Mouse (Mus musculus) hindbrain, embryonic 11.5 days (tissue): ENCODE data around the gene Gm9833. TPM values are rescaled to one million over a fixed set of nuclear protein-coding genes. Genes with fewer than 3 reads are reported as not detected.

Source experiments
- ATAC-seq: fragments of 200-750 bp; cut with Nextera tagmentation; 2 replicates; pipeline ENCODE4 v1.8.0; 2017; ENCODE audit warnings: mild to moderate bottlenecking, moderate TSS enrichment, moderate library complexity; ENCODE audit not compliant: low FRiP score
- DNase-seq: peaks from one replicate; pipeline ENCODE4 v3.0.0-alpha.2; 2015; ENCODE audit warnings: low spot score
- H3K27ac ChIP-seq: fragments of 300-500 bp; sonication (generic); 2 replicates; pipeline ENCODE4 v1.5.1; 2014; ENCODE audit warnings: mild to moderate bottlenecking, low read depth, low read length
- H3K27me3 ChIP-seq: fragments of 300-500 bp; sonication (generic); 2 replicates; pipeline ENCODE4 v1.6.1; 2014; ENCODE audit warnings: mild to moderate bottlenecking, low read length, moderate library complexity, mixed read lengths; ENCODE audit not compliant: control insufficient read depth, insufficient read depth
- H3K36me3 ChIP-seq: fragments of 300-500 bp; sonication (generic); 2 replicates; pipeline ENCODE4 v1.6.1; 2014; ENCODE audit warnings: mild to moderate bottlenecking, low read length, moderate library complexity, mixed read lengths; ENCODE audit not compliant: control insufficient read depth, insufficient read depth
- H3K4me1 ChIP-seq: fragments of 300-500 bp; sonication (generic); replicated peaks from 2 replicates; pipeline ENCODE4 v1.6.1; 2014; ENCODE audit warnings: low read length, mixed read lengths; ENCODE audit not compliant: control insufficient read depth, insufficient read depth
- H3K4me2 ChIP-seq: fragments of 300-500 bp; sonication (generic); replicated peaks from 2 replicates; pipeline ENCODE4 v1.6.1; 2014; ENCODE audit warnings: mild to moderate bottlenecking, low read depth, low read length
- H3K4me3 ChIP-seq: fragments of 300-500 bp; sonication (generic); 2 replicates; pipeline ENCODE4 v1.5.1; 2014; ENCODE audit warnings: low read depth, low read length
- H3K9ac ChIP-seq: fragments of 300-500 bp; sonication (generic); 2 replicates; pipeline ENCODE4 v1.6.1; 2014; ENCODE audit warnings: low read depth, low read length
- H3K9me3 ChIP-seq: fragments of 300-500 bp; sonication (generic); 2 replicates; pipeline ENCODE4 v1.6.1; 2016; ENCODE audit warnings: low read length; ENCODE audit not compliant: control insufficient read depth
- WGBS: fragments of 180-500 bp; shearing (Covaris S2); extraction: QIAGEN DNeasy Blood & Tissue Kit; methylation state at CpG from one replicate; pipeline ENCODE4 v1.1.7; 2014; 5-methylcytosine and 5-hydroxymethylcytosine counted together
- polyA plus RNA-seq: library from polyadenylated mRNA; unstranded; fragments of >200 nt; fragmentation: Nextera tagmentation; extraction: Ambion mirVana; gene quantifications from 2 replicates; pipeline ENCODE4 v1.2.1, GENCODE M21; 2014

The Gm9833 gene
- polyA plus RNA-seq, 1 experiment from 2014 or later, result 8.0 TPM

DNA sequence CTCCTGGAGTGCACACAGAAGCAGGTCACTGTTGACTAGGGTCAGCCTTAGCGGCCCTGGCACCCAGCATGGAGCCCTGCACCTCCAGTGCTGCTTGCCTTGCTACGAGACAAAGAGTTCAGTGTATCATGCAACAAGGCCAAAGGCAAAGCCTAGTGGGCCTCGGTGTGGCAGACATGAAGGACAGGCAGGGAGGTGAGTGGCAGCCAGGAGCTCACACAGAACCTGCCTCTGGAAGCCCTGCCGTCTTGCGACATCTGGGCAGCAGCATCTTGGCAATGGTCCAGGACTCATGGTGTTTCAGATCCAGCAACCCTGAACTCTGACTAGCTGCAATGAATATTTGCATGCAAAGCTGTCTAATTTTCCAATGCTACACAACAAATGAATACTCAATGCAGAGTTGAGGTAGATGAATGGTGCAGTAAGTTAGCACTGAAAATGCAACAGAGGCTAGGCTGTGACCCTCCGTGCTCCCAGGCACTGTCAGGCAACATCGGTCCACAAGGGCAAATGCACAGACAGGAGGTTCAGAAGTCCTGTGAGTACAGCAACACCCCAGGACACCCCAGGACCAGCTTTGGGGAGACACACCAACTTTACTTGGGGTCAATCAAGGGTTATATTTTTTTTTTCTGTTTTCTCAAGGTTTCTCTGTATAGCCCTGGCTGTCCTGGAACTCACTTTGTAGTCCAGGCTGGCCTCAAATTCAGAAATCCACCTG, 2.4 kb upstream of the Gm9833 start:
- WGBS, result 81% methylated on average over 7 of the region's 7 CpGs
- Histone ChIP-seq H3K9ac (no peak overlapping the region), H3K36me3 (no peaks in the 10 kb centered on the region), H3K4me2 (no peak overlapping the region), H3K4me1 (no peaks in the 10 kb centered on the region), H3K27ac (no peak overlapping the region), H3K9me3 (no peaks in the 10 kb centered on the region), H3K4me3 (no peak overlapping the region), H3K27me3 (no peaks in the 10 kb centered on the region)
- DNase-seq (peak; percentile 27), ATAC-seq (no peak)

DNA sequence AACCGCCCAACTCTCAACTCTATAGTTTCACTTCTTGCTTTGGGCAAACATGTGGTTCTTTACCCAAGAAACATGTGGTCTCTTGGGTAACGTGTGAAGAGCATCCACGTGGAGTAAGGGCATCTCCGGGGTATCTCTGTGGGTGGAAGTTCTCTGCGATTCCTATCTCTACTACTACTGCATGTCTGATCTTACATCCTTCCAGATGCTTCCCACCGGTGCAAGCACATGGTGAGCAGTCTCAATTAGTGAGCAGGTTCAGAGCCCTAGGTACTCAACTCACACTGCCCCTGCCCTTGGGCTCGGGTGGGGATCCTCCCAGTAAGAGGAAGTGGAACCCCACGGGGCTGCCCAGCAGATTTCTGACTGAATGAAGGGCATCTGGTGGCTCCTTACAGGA, 399 bp upstream of the Gm9833 start:
- Histone ChIP-seq H3K4me1 (no peaks in the 10 kb centered on the region), H3K4me2 (no peak overlapping the region), H3K9ac (no peak overlapping the region), H3K36me3 (no peaks in the 10 kb centered on the region), H3K27me3 (no peaks in the 10 kb centered on the region), H3K4me3 (no peak overlapping the region), H3K27ac (no peak overlapping the region), H3K9me3 (no peaks in the 10 kb centered on the region)
- ATAC-seq (0 out of 2 replicates have a peak, but pooled peaks have one; percentile 10), DNase-seq (no peak)
- WGBS, result 85% methylated on average over 8 of the region's 8 CpGs

- Histone ChIP-seq H3K27ac (no peak overlapping the region), H3K9ac (no peak overlapping the region), H3K36me3 (no peaks in the 10 kb centered on the region), H3K9me3 (no peaks in the 10 kb centered on the region), H3K4me1 (no peaks in the 10 kb centered on the region), H3K4me2 (no peak overlapping the region), H3K4me3 (no peak overlapping the region), H3K27me3 (no peaks in the 10 kb centered on the region)
- ATAC-seq, result no peak
- DNase-seq, result no peak
- WGBS, result 80% methylated on average over 6 of the region's 6 CpGs
Measured at GRCm38 (mm10) chr3:10091616-10092140, 3.8 kb downstream of the Gm9833 start.

DNA sequence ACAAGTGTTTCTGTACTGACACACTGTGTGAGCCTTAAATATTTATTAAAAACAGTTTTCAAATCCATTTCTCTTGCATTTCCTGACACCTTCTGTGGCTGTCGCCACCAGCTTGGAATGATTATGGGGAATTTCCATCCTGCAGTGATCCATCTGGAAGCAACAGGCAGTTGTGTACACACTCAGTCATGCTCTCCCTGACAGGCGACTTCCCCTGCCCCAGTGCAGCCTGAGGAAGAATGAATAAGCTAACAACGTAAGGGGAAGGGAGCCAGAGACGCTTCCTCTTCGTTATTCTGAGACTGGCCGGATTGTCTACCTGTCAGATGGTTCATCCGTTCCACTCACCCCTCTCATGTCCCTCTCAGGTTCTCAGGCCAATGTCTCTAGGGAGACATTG, 4.6 kb downstream of the Gm9833 start:
- no peaks in the 10 kb centered on the region for H3K9me3 ChIP-seq
- no peak overlapping the region for H3K4me2 ChIP-seq
- no peak overlapping the region for H3K9ac ChIP-seq
- no peaks in the 10 kb centered on the region for H3K4me1 ChIP-seq
- no peaks in the 10 kb centered on the region for H3K36me3 ChIP-seq
- no peaks in the 10 kb centered on the region for H3K27me3 ChIP-seq
- DNase-seq (no peak), ATAC-seq (no peak)
- H3K4me3 ChIP-seq, result no peak overlapping the region
- no peak overlapping the region for H3K27ac ChIP-seq
- WGBS, result 60% methylated on average over 7 of the region's 7 CpGs

- H3K4me1 ChIP-seq, result no peaks in the 10 kb centered on the region
- ATAC-seq (no peak), DNase-seq (no peak)
- no peak overlapping the region for H3K9ac ChIP-seq
- H3K36me3 ChIP-seq, result no peaks in the 10 kb centered on the region
- H3K27ac ChIP-seq, result no peak overlapping the region
- WGBS, result 68% methylated on average over 6 of the region's 6 CpGs
- H3K27me3 ChIP-seq, result no peaks in the 10 kb centered on the region
- no peak overlapping the region for H3K4me3 ChIP-seq
- no peaks in the 10 kb centered on the region for H3K9me3 ChIP-seq
- H3K4me2 ChIP-seq, result no peak overlapping the region
Measured at GRCm38 (mm10) chr3:10092914-10093313, 5.0 kb downstream of the Gm9833 start.

- Histone ChIP-seq H3K4me3 (no peak overlapping the region), H3K36me3 (no peaks in the 10 kb centered on the region), H3K9ac (no peak overlapping the region), H3K9me3 (no peaks in the 10 kb centered on the region), H3K4me1 (no peaks in the 10 kb centered on the region), H3K4me2 (no peak overlapping the region), H3K27me3 (no peaks in the 10 kb centered on the region), H3K27ac (no peak overlapping the region)
- 94% methylated on average over 2 of the region's 2 CpGs for whole genome bisulfite sequencing
- ATAC-seq, result no peak
- no peak for DNase-seq
Measured at GRCm38 (mm10) chr3:10095076-10095622, 7.2 kb downstream of the Gm9833 start.

DNA sequence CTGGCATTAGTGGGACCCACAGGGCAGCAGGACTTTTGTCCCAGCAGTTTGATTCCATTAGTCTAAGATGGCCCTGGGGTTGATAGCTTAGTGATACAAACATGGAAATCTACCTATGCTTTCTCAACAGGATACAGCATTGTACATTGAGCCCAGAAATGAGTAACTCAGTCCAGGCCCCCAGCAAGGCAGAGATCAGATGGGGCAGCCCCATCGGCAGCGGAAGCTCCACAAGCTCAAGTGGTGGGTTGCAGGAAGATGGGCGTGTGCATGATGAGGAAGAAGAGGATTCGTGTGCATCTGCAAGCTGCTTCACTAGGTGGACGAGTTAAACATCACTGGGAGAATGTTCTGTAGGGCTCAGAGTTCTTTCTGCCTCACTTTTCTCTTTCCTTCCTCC, 11.8 kb downstream of the Gm9833 start:
- DNase-seq, result no peak
- H3K4me1 ChIP-seq, result no peaks in the 10 kb centered on the region
- H3K27ac ChIP-seq, result no peak overlapping the region
- no peak for ATAC-seq
- no peak overlapping the region for H3K9ac ChIP-seq
- H3K4me2 ChIP-seq, result no peak overlapping the region
- H3K27me3 ChIP-seq, result no peaks in the 10 kb centered on the region
- no peaks in the 10 kb centered on the region for H3K9me3 ChIP-seq
- H3K36me3 ChIP-seq, result no peaks in the 10 kb centered on the region
- no peak overlapping the region for H3K4me3 ChIP-seq
- WGBS, result 76% methylated on average over 5 of the region's 5 CpGs

- Histone ChIP-seq H3K9ac (no peak overlapping the region), H3K4me2 (no peak overlapping the region), H3K4me3 (no peak overlapping the region), H3K9me3 (no peaks in the 10 kb centered on the region), H3K36me3 (no peaks in the 10 kb centered on the region), H3K27ac (no peak overlapping the region), H3K4me1 (no peaks in the 10 kb centered on the region), H3K27me3 (no peaks in the 10 kb centered on the region)
- 88% methylated on average over 2 of the region's 2 CpGs for WGBS
- no peak for ATAC-seq
- no peak for DNase-seq
Measured at GRCm38 (mm10) chr3:10111570-10111969, 23.7 kb downstream of the Gm9833 start.

DNA sequence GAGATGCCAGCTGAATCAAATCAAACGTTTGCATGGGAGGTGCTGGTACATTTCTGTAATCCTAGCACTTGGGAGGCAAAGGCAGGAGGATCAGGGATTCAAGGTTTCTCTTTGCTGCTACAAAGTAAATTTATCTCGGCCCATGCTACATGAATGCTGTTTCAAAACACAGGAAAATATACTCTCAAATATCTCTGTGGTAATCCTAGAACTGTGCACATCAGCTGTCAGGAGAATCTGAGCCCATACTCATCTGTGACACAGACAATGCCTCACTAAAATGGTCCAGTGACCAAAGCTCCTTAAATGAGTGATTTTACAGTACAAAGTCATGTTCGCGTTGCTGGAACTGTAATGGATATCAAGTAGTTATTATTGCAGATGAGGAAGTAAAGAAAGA, 24.3 kb downstream of the Gm9833 start:
- no peak overlapping the region for H3K4me2 ChIP-seq
- no peak overlapping the region for H3K4me3 ChIP-seq
- WGBS, result 88% methylated on average over 4 of the region's 4 CpGs
- no peaks in the 10 kb centered on the region for H3K36me3 ChIP-seq
- no peak overlapping the region for H3K27ac ChIP-seq
- no peaks in the 10 kb centered on the region for H3K27me3 ChIP-seq
- H3K4me1 ChIP-seq, result no peaks in the 10 kb centered on the region
- ATAC-seq (no peak), DNase-seq (no peak)
- no peaks in the 10 kb centered on the region for H3K9me3 ChIP-seq
- H3K9ac ChIP-seq, result no peak overlapping the region
